Mouse (Mus musculus) CH12.LX (cell line): ENCODE data around the gene Vgll1.

Experiments used
- CTCF ChIP-seq, 2 experiments: IDR thresholded peaks in 1 of 2; conservative IDR thresholded peaks in 1 of 2; 2 replicates each; pipeline ENCODE4 v1.5.1; 2011 to 2012; ENCODE audit warnings: low read depth in 2 of 2, low read length in 2 of 2, improper control_type of control experiment in 1 of 2, inconsistent platforms in 1 of 2, mild to moderate bottlenecking in 1 of 2, moderate library complexity in 1 of 2
- ETS1 ChIP-seq: conservative IDR thresholded peaks from 2 replicates; pipeline ENCODE4 v1.6.1; 2012; ENCODE audit warnings: low read depth, mild to moderate bottlenecking, inconsistent platforms, low read length, improper control_type of control experiment, moderate library complexity
- IRF4 ChIP-seq: IDR thresholded peaks from 2 replicates; pipeline ENCODE4 v1.6.1; 2014; ENCODE audit warnings: low read depth, mild to moderate bottlenecking, inconsistent platforms, low read length, improper control_type of control experiment
- JUND ChIP-seq: conservative IDR thresholded peaks from 2 replicates; pipeline ENCODE4 v1.6.1; 2011; ENCODE audit warnings: low read depth, low read length, improper control_type of control experiment
- KAT2A ChIP-seq: IDR thresholded peaks from 2 replicates; pipeline ENCODE4 v1.6.1; 2012; ENCODE audit warnings: low read length, improper control_type of control experiment, inconsistent platforms; ENCODE audit not compliant: insufficient replicate concordance
- MAX ChIP-seq: IDR thresholded peaks from 2 replicates; pipeline ENCODE4 v1.6.1; 2011; ENCODE audit warnings: low read length, improper control_type of control experiment
- MYC ChIP-seq: IDR thresholded peaks from 2 replicates; pipeline ENCODE4 v1.6.1; 2011; ENCODE audit warnings: low read depth, mild to moderate bottlenecking, improper control_type of control experiment, low read length
- NELFE ChIP-seq: IDR thresholded peaks from 2 replicates; pipeline ENCODE4 v1.6.1; 2011; ENCODE audit warnings: low read depth, low read length, improper control_type of control experiment
- TCF12 ChIP-seq: IDR thresholded peaks from 2 replicates; pipeline ENCODE4 v1.6.1; 2014; ENCODE audit warnings: low read depth, mild to moderate bottlenecking, inconsistent platforms, low read length, improper control_type of control experiment
- USF1 ChIP-seq: IDR thresholded peaks from 2 replicates; pipeline ENCODE4 v1.6.1; 2014; ENCODE audit warnings: low read depth, mild to moderate bottlenecking, inconsistent platforms, low read length, improper control_type of control experiment
- ZMIZ1 ChIP-seq: IDR thresholded peaks from 2 replicates; pipeline ENCODE4 v1.6.1; 2012; ENCODE audit warnings: low read depth, mild to moderate bottlenecking, inconsistent platforms, low read length, improper control_type of control experiment

DNA sequence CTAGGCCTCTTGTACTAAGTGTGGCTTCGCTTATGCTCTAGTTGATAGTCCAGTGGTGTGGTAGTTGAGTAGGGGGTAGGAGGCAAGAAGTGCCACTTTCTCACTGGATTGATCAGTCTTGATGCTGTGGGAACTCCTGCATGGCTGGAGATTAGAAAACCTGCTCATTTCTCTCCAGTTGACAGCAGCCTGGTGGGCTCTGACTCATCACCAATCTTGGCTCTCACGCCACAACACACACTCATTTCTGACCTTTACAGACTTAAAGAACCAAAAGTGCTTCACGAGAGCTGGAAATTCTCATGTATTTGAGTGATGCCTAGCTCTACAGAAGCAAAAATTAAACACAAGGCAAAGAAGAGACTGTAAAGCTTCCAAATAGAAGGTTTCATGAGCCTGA is 19.1 kb downstream of the Vgll1 start:
- TF ChIP-seq CTCF (conservative IDR thresholded peaks at IDR 0.05 in 1 of 2, IDR thresholded peaks at IDR 0.05 in 1 of 2; ENCODE audit: low read depth in 2 of 2, low read length in 2 of 2) (no peak), TCF12 (no peak), JUND (no peak), MYC (no peak), IRF4 (no peak), USF1 (no peak), ETS1 (no peak), NELFE (no peak), MAX (no peak), ZMIZ1 (no peak), KAT2A (no peak)
